Mouse (Mus musculus): ENCODE data around the gene Ppp1r12b. TPM values are rescaled to one million over a fixed set of nuclear protein-coding genes. Genes with fewer than 3 reads are reported as not detected.

Ppp1r12b gene
- total RNA-seq, 2 experiments from 2014 or later, result 76.6 to 77.5 TPM

DNA sequence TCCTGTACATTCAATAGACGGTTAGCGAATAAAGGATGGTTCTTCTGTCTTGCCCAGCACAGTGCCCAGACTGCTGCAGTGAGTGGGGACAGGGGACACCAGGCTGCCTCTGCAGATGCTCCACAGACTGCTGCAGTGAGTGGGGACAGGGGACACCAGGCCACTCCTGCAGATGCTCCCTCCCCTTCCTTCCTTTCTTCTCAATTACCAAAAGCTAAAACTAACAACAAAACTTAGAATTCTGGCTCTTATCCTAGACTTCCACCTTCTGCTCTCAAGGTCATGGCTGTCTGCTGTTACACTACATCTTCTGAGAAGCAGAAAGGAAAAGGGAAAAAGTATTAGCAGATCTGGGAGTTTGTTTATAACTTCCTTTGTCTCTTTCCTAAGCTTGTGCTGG lies 181.5 kb downstream of the Ppp1r12b start:
- TF ChIP-seq CTCF (conservative IDR thresholded peaks at IDR 0.05), result no peak
- no peak for DNase-seq (ENCODE audit: low spot score in 2 of 2)
- H3K4me3 ChIP-seq, result no peak overlapping the region
- H3K27ac ChIP-seq, result 0 out of 2 replicates have a peak overlapping the region, but pooled peaks have one; percentile 5

DNA sequence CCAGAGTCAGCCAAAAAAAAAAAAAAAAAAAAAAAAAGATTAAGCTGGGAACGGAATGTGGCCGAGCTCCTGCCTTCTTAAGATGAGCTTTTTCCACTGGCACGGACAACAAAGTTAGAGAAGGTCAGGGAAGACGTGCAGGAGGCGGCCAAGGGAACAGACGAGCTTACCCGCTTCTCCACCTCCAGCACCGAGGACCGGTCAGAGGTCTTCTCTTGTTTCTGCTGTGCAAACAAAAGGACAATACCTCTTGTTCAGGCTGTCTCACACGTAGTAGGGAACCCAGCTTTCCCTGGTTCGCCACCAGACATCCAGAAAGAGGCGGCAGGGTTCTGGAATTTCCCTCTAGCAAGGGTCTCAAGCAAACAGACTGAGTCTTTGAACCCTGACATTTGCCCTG lies 182.5 kb downstream of the Ppp1r12b start:
- no peak for TF ChIP-seq CTCF (conservative IDR thresholded peaks at IDR 0.05)
- H3K4me3 ChIP-seq, result no peak overlapping the region
- no peak overlapping the region for H3K27ac ChIP-seq
- DNase-seq (ENCODE audit: low spot score in 2 of 2), result no peak

DNA sequence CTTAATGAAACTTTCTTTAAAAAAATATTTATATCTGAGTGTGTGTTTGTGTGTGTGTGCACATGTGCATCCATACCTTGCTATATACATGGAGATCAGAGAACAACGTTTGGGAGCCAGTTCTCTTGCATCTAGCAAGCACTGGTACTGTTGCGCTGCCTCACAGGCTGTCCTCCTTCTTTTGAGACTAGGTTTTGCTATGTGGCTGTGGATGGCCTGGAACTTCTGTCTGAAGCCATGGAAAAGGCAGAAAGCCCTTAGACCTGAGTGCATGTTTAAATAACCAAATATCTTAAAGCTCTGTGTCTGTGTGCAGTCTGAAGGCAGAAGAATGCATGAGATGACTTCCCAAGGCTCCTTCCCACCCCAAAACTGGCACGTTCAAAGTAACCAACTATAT lies 182.9 kb downstream of the Ppp1r12b start:
- DNase-seq (ENCODE audit: low spot score in 2 of 2), result no peak
- no peak for TF ChIP-seq CTCF (conservative IDR thresholded peaks at IDR 0.05)
- Histone ChIP-seq H3K27ac (no peak overlapping the region), H3K4me3 (no peak overlapping the region)

DNA sequence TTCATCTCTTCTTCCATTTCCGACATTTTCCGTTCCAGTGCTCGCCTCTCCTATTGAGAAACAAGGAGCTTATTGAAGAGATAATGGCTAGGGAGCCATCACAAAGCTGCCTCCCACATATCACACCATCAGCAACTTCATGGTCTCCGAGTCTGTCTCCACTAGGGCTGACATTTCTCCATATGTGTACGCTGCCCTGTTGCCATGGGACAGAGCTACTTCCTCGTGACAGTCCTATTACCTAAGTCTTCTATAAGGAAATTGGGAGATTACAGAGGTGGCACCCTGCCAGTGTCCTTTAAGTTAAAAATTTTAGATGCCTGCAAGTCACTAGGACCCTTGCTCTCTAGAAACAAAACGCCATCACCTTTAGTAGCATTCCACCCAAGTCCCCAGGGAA lies 183.7 kb downstream of the Ppp1r12b start:
- no peak for DNase-seq (ENCODE audit: low spot score in 2 of 2)
- peak overlapping the region; percentile 65; the same call in 1 of the 2 replicates for H3K27ac ChIP-seq
- TF ChIP-seq CTCF (conservative IDR thresholded peaks at IDR 0.05), result no peak
- no peak overlapping the region for H3K4me3 ChIP-seq

DNA sequence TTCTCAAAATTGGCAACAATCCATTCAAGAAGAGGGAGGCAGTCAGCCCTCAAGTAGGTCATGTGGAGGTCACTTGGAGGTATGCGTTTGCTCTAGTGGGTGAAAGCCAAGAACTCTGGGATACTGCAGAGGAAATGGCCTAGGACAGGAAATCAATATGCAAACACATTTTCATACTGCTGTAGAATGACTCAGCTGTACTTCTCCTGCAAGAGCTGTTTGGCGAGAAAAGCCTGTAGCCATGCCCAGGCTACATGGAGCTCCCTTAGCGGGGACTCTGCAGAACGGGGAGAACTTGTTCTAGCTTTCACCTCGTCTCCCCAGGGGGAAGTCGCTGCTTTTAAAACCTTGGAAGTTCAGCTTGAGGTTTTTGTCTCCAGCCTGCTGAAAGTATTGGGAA lies 184.4 kb downstream of the Ppp1r12b start:
- Histone ChIP-seq H3K4me3 (no peak overlapping the region), H3K27ac (peak overlapping the region; percentile 65)
- no peak for TF ChIP-seq CTCF (conservative IDR thresholded peaks at IDR 0.05)
- DNase-seq (ENCODE audit: low spot score in 2 of 2), result peak in 1 of 2 experiments; percentile 19

DNA sequence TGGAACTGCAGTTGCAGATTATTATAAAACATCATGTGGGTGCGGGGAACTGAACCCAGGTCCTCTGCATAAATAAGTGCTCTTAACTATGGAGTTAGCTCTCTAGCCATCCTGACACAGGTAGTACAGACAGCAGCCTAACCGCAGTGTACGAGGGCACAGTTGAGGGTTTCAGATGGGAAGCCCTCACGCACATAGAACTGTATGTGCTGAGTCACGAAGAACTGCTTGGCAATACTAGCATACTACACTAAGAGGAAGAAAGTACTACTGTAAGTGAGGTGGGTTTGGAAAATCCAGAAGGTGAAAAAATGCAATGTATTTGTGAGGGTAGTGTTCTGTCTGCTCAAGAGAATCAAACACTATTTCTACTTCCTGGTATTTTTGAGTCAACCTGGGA lies 185.4 kb downstream of the Ppp1r12b start:
- Histone ChIP-seq H3K4me3 (no peak overlapping the region), H3K27ac (no peak overlapping the region)
- no peak for DNase-seq (ENCODE audit: low spot score in 2 of 2)
- TF ChIP-seq CTCF (conservative IDR thresholded peaks at IDR 0.05), result no peak

DNA sequence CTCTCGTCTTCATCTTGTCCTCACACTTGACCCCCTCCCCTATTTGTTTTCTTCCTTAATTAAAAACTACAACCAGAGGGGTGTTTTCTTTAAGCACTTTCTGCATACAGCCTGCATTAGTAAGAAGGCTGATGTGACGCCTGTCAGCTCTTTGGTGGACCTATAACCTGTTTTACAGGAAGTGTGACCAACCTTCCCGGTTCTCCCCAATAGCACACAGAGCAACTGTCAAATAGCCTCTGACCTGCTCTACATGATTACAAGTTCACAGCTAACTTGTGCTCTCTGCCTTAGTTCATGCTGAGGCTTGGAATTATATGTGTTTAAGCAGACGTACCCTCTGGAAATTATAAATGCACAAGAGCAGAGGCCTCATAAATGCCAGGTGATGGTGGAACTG lies 189.3 kb downstream of the Ppp1r12b start:
- no peak overlapping the region for H3K27ac ChIP-seq
- no peak for DNase-seq (ENCODE audit: low spot score in 2 of 2)
- TF ChIP-seq CTCF (conservative IDR thresholded peaks at IDR 0.05), result no peak
- no peak overlapping the region for H3K4me3 ChIP-seq

DNA sequence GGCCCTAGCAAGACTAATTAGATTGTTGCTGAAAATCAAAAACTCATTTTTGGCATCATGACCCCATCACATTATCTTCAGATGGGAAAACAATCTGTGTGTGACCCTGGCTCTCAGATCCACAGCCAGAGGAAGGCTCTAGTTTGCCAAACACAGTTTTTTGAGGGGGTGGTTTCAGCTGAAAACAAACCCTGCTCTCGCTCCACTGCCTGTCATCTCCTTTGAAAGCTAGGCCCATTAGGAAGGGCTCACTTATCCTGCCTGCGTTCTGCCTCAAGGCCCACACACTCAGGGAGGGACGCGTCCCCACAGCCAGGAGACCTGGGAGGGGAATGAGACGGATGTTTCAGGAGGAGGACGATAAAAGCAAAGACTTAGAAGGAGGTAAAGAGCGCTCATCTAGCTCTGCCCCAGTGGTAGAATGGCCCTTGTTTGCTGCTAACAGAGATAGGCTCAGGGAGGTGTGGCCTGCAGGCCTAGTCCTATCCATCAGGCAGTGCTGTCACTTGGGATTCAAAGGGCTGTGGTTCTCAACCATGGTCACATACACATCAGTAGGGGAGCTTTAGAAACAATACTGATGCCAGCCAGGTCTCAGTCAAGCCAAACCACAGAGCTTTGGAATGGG lies 190.8 kb downstream of the Ppp1r12b start:
- Histone ChIP-seq H3K4me3 (no peak overlapping the region), H3K27ac (peak overlapping the region; percentile 32; the same call in 1 of the 2 replicates)
- no peak for DNase-seq (ENCODE audit: low spot score in 2 of 2)
- TF ChIP-seq CTCF (conservative IDR thresholded peaks at IDR 0.05), result no peak

DNA sequence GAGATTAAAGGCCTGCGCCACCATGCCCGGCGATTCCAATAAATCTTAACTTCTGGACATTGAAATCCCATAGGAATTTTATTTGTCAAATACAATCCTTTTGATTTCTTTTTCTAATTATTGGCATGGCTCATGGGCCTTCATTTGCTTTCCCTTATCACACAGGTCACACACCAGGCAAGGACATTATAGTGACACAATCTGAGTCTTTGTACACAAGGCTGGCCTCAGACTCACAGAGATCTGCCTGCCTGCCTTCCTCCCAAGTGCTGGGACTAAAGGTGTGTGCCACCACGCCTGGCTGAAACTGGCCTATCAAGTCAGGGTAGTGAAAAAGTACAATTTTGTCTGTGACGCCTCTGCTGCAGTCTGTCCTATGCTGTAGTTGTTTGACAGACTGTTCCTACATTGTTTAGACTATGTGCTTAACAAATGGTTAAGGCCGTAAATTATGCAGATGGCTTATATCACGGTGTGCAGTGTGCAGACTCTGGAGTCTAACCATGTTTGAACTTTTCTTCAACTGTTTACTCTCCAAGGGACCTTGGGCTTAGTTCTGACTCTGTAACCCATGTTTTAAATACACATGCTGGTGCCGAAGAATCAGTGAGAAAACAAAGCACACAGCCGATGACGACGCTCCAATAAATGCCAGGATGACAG lies 191.8 kb downstream of the Ppp1r12b start:
- Histone ChIP-seq H3K27ac (peak overlapping the region; percentile 32; the same call in 1 of the 2 replicates), H3K4me3 (no peak overlapping the region)
- no peak for DNase-seq (ENCODE audit: low spot score in 2 of 2)
- no peak for TF ChIP-seq CTCF (conservative IDR thresholded peaks at IDR 0.05)

DNA sequence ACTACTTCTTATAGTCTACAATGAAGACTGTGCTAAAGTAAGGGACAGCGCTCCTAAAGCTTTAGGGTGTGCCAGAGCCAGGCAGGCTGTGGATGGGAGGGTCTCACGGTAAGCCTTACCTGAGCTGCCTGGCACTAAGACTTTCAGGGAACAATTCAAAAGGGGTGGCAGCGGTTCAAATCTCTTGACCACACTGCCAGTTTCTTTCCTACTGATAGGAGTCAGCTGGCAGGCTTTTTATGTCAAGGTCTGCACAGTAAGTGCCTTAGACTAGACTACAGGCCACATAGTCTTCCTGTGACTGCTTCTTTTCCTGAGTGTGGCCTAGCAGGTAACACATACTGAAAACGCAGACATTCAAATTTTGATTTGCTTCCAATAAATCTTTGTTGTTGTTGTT lies 192.5 kb downstream of the Ppp1r12b start:
- no peak for DNase-seq (ENCODE audit: low spot score in 2 of 2)
- no peak overlapping the region for H3K4me3 ChIP-seq
- no peak overlapping the region for H3K27ac ChIP-seq
- no peak for TF ChIP-seq CTCF (conservative IDR thresholded peaks at IDR 0.05)

DNA sequence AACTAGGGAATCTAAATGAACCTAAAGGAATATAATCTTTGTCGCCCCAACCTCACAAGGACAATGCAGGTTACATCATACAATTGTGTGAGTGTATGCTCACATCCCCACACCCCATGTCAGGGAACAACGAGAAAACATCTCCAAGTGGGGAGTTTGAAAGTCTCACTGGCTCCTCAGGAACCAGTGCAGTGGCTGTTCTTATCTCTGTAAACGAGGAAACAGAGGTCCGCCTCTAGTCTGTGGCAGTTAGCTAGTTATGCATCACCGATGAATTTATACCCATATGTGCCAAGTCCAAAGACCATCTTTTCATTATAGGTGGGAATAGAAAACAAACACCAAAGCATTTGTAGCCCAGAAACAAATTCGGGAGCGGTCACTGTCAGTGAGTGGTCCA lies 194.2 kb downstream of the Ppp1r12b start:
- Histone ChIP-seq H3K27ac (no peak overlapping the region), H3K4me3 (no peak overlapping the region)
- TF ChIP-seq CTCF (conservative IDR thresholded peaks at IDR 0.05), result no peak
- DNase-seq (ENCODE audit: low spot score in 2 of 2), result no peak

DNA sequence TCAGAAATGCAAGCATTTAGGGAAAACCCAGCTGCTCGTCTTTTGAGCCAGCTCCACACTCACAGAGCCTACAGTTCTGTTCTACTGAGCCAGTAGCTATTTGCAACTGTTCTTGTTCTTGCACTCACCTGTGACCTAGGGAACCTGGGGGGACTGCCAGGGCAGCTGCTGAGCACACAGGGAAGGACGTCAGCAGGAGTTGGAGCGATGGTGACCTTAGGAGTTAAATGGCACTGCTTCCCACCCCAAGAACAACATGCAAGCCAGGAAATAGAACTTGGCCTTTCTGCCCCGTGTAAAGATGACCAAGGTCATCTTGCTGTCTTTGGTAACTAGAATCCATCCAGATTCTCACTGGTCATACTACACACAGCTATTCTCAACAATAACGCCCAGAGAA lies 195.1 kb downstream of the Ppp1r12b start:
- DNase-seq (ENCODE audit: low spot score in 2 of 2), result no peak
- TF ChIP-seq CTCF (conservative IDR thresholded peaks at IDR 0.05), result no peak
- Histone ChIP-seq H3K4me3 (no peak overlapping the region), H3K27ac (no peak overlapping the region)

DNA sequence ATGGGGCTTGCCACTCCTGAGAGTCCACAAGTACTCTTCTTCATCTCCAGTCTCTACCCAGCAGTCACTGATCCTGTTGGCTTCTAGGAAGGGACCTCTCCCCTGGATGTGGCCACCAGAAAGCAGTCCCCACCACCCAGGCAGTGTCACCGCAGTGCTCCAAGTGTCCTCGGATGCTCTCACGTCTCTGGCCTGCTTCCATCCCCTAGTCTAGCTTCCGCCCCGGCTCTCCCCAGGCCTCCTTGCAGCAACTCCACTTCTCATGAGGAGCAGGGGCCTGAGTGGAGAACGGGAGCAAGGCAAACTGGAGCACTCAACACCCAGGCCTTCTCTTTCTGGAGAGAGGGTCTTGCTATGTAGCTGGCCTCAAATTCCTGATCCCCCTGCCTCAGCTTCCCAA lies 196.6 kb downstream of the Ppp1r12b start:
- TF ChIP-seq CTCF (conservative IDR thresholded peaks at IDR 0.05), result no peak

DNA sequence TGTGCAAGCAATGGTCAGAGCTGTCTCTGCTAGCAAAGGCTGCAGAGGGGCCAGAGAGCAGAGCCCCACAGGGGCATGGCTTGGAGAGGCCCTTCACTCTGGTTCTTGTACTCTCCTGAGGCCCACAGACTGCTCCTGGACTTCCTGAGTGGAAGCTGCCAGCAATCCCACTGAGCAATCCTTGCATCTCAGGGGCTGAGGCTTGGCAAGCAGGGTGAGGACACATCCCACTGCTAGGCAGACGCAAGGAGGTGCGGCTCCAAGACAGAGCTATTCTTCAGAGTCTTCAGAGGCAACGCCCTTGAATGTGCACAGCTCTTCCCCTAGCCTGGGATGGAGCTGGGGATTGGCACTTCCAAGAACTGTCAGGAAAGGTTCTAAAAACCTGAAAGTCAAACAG lies 198.5 kb downstream of the Ppp1r12b start:
- no peak overlapping the region for H3K4me3 ChIP-seq
- TF ChIP-seq CTCF (conservative IDR thresholded peaks at IDR 0.05), result no peak
- no peak for DNase-seq (ENCODE audit: low spot score in 2 of 2)
- H3K27ac ChIP-seq, result peak overlapping the region; percentile 77; the same call in 1 of the 2 replicates

More for the DNA sequence above, 196.6 kb downstream of the Ppp1r12b start:
- DNase-seq (ENCODE audit: low spot score in 2 of 2), result no peak
- H3K4me3 ChIP-seq, result no peak overlapping the region
- H3K27ac ChIP-seq, result no peak overlapping the region

All from layer of hippocampus, adult 2 months (tissue).